Mouse (Mus musculus): Measurements from ENCODE around the gene Olfr1066. TPM values are rescaled to one million over a fixed set of nuclear protein-coding genes. Genes with fewer than 3 reads are reported as not detected.

Gene Olfr1066
- not detected in 2 replicates for polyA plus RNA-seq (2012; ENCODE audit: low replicate concordance)

DNA sequence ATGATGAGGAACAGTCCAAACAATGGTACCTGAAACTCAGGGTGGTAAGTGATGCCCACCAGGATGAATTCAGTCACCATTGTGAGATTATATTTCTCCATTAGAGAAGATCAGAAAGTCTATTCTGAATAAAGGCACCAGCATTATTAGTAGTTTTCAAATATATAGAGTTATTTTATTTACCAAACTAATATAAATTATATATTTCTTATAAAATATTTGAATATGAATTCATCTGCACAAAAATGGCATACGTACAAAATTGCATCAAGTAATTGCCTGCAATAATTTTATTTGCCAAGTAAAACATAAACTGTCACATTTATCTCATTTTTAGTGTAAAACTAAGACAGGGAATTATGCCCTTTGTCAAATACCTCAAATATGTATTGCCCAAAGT lies at the start of gene Olfr1066:
Olfr1066 (minus strand) TSS at position 101 of the 400 bp plus-strand sequence.

DNA sequence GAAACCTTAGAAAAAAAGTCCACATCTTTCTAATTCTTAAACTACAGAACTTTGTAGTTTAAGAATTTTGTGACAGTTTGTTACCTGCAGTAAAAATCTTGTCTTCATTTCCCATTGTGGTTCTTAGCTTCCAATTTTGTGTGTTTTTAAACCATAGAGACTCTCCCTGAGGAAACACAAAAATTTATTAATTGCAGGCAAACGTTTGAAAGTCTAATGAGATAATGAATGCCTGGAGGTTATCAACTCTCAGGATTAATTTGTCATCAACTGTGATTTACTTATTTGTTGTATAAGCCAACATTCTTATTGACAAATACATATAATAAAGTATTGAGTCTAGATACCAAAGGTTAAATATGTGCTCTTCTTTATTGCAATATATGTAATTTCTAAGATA lies 31.2 kb upstream of the Olfr1066 start, which contains the start of gene Olfr228:
Olfr228 (minus strand) TSS at position 101 of the 400 bp plus-strand sequence.

DNA sequence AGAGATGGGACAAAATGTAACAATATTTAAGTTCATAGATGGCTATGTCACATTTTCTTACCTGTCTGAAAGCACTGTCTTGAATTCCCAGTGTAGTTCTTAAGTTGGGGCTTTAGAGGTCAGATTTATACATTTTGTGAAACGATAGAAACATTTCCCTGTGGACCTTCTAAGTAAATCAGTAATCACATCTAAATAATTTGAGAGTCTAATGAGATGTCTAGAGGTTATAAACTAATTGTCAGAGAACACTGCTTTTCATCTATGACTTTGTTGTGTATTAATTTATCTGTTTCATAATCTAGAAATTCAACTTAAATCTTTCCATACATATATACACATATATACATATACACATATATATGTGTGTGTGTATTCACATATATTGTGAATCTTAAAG lies 5.6 kb downstream of the Olfr1066 start, which contains the start of gene Olfr1065:
Olfr1065 (minus strand) TSS at position 101 of the 400 bp plus-strand sequence.

DNA sequence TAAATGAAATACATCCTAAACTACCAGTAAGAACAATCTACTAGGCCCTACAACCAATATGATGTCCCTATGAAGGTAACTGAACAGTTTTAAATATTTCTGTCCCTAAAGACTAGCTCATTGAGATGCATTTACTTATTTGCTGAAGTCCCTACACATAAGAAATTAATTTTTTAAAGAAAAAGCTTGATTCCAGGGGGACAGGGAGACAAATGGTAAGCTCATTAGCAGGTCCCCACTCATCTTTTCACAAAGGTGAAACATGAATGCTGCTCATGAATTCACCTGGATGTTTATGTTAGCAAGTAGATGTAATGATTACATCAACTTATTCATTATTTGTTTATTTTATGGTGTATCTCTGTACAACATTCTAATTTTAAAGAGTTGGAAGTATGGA lies 29.4 kb downstream of the Olfr1066 start, which contains the start of gene Olfr1062:
Olfr1062 (minus strand) TSS at position 101 of the 400 bp plus-strand sequence.

DNA sequence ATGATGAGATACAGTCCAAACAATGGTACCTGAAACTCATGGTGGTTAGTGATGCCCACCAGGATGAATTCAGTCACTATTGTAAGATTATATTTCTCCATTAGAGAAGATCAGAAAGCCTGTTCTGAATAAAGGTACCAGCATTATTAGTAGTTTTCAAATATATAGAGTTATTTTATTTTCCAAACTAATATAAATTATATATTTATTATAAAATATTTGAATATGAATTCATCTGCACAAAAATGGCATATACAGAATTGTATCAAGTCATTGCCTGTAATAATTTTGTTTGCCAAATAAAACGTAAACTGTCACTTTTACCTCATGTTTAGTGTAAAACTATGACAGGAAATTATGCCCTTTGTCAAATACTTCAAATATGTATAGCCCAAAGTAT lies 42.1 kb downstream of the Olfr1066 start, which contains the start of gene Olfr1061:
Olfr1061 (minus strand) TSS at position 101 of the 400 bp plus-strand sequence.

Other genes starting within 250 kb of the Olfr1066 start
- gene Olfr1046, start 237.0 kb downstream of the Olfr1066 start, polyA plus RNA-seq (2012; ENCODE audit: low replicate concordance): not detected in 2 replicates
- gene Olfr1047, start 224.9 kb downstream of the Olfr1066 start, polyA plus RNA-seq (2012; ENCODE audit: low replicate concordance): not detected in 2 replicates
- not detected in 2 replicates for gene Olfr1048, start 216.0 kb downstream of the Olfr1066 start, polyA plus RNA-seq (2012; ENCODE audit: low replicate concordance)
- gene Olfr1049, start 197.9 kb downstream of the Olfr1066 start, polyA plus RNA-seq (2012; ENCODE audit: low replicate concordance): not detected in 2 replicates
- gene Olfr1051, start 177.2 kb downstream of the Olfr1066 start, polyA plus RNA-seq (2012; ENCODE audit: low replicate concordance): not detected in 2 replicates
- gene Olfr1052, start 163.8 kb downstream of the Olfr1066 start, polyA plus RNA-seq (2012; ENCODE audit: low replicate concordance): not detected in 2 replicates
- not detected in 2 replicates for gene Olfr1053, start 141.0 kb downstream of the Olfr1066 start, polyA plus RNA-seq (2012; ENCODE audit: low replicate concordance)
- gene Olfr1054, start 120.8 kb downstream of the Olfr1066 start, polyA plus RNA-seq (2012; ENCODE audit: low replicate concordance): not detected in 2 replicates
- not detected in 2 replicates for gene Olfr1055, start 106.0 kb downstream of the Olfr1066 start, polyA plus RNA-seq (2012; ENCODE audit: low replicate concordance)
- gene Olfr1056, start 93.8 kb downstream of the Olfr1066 start, polyA plus RNA-seq (2012; ENCODE audit: low replicate concordance): not detected in 2 replicates
- not detected in 2 replicates for gene Olfr1057, start 77.9 kb downstream of the Olfr1066 start, polyA plus RNA-seq (2012; ENCODE audit: low replicate concordance)
- not detected in 2 replicates for gene Olfr1058, start 67.7 kb downstream of the Olfr1066 start, polyA plus RNA-seq (2012; ENCODE audit: low replicate concordance)
- not detected in 2 replicates for gene Olfr1061, start 42.2 kb downstream of the Olfr1066 start, polyA plus RNA-seq (2012; ENCODE audit: low replicate concordance)
- not detected in 2 replicates for gene Olfr1062, start 29.5 kb downstream of the Olfr1066 start, polyA plus RNA-seq (2012; ENCODE audit: low replicate concordance)
- gene Olfr1065, start 5.7 kb downstream of the Olfr1066 start, polyA plus RNA-seq (2012; ENCODE audit: low replicate concordance): not detected in 2 replicates
- not detected in 2 replicates for gene Olfr228, start 31.1 kb upstream of the Olfr1066 start, polyA plus RNA-seq (2012; ENCODE audit: low replicate concordance)
- not detected in 2 replicates for gene Olfr1076, start 52.2 kb upstream of the Olfr1066 start, polyA plus RNA-seq (2012; ENCODE audit: low replicate concordance)
- gene Olfr1079, start 86.2 kb upstream of the Olfr1066 start, polyA plus RNA-seq (2012; ENCODE audit: low replicate concordance): not detected in 2 replicates
- gene Olfr1080, start 102.0 kb upstream of the Olfr1066 start, polyA plus RNA-seq (2012; ENCODE audit: low replicate concordance): not detected in 2 replicates
- gene Olfr1082, start 142.7 kb upstream of the Olfr1066 start, polyA plus RNA-seq (2012; ENCODE audit: low replicate concordance): 0.13 TPM in 1 of 2 replicates, not detected in the other
- not detected in 2 replicates for gene Olfr1084, start 183.5 kb upstream of the Olfr1066 start, polyA plus RNA-seq (2012; ENCODE audit: low replicate concordance)
- not detected in 2 replicates for gene Olfr1085, start 205.8 kb upstream of the Olfr1066 start, polyA plus RNA-seq (2012; ENCODE audit: low replicate concordance)
- gene Olfr1086, start 223.8 kb upstream of the Olfr1066 start, polyA plus RNA-seq (2012; ENCODE audit: low replicate concordance): not detected in 2 replicates
- gene Olfr1087, start 242.1 kb upstream of the Olfr1066 start, polyA plus RNA-seq (2012; ENCODE audit: low replicate concordance): 0.20 TPM in 1 of 2 replicates, not detected in the other